26 mouse cellular contexts compared by ENCODE assay signal in genomic region chr1:189440741-189441140, GRCm38 (mm10). TPM values are rescaled to one million over a fixed set of nuclear protein-coding genes. Genes with fewer than 3 reads are reported as not detected.
DNase-seq lines count a peak whose midpoint lies in the region; ATAC-seq and TF ChIP-seq lines count a peak whose summit lies in the region.
"Had no signal": no experiment of that assay in that cellular context is flagged by ENCODE, and none has a peak within 500 bp of the region (broad histone marks: within the 10 kb centered on the region; RNA-seq: fewer than 3 reads in every experiment).

No protein-coding gene starts in this region.

- no peak overlapping the region for H3K4me3 ChIP-seq in forebrain, postnatal 0 days (ENCODE audit: low read depth, low read length)
- H3K4me3 ChIP-seq in forebrain, embryonic 11.5 days (ENCODE audit: low read depth, low read length) = no peak overlapping the region
- no peak overlapping the region for H3K4me3 ChIP-seq in midbrain, embryonic 14.5 days (replicated peaks; ENCODE audit: low read depth, low read length)
- H3K4me3 ChIP-seq: embryonic facial prominence, embryonic 13.5 days; embryonic facial prominence, embryonic 15.5 days; erythroblast, embryonic 14.5 days; forebrain, embryonic 10.5 days; forebrain, embryonic 13.5 days; forebrain, embryonic 15.5 days had no signal

- no peak overlapping the region for H3K4me2 ChIP-seq in forebrain, postnatal 0 days (ENCODE audit: low read depth)
- H3K4me2 ChIP-seq in forebrain, embryonic 11.5 days (ENCODE audit: low read depth, low read length, severe bottlenecking) = no peak overlapping the region
- H3K4me2 ChIP-seq in midbrain, embryonic 14.5 days (ENCODE audit: low read length) = no peak overlapping the region
- H3K4me2 ChIP-seq: embryonic facial prominence, embryonic 13.5 days; embryonic facial prominence, embryonic 15.5 days; forebrain, embryonic 13.5 days; forebrain, embryonic 15.5 days had no signal

- TF ChIP-seq CTCF in forebrain, postnatal 0 days (IDR thresholded peaks at IDR 0.05; ENCODE audit: low read depth) = no peak

- 0 out of 2 replicates have a peak overlapping the region, but pooled peaks have one; percentile 29 for H3K27ac ChIP-seq in forebrain, postnatal 0 days (ENCODE audit: low read depth, low read length)
- H3K27ac ChIP-seq in forebrain, embryonic 11.5 days (ENCODE audit: low read depth, low read length) = no peak overlapping the region
- no peak overlapping the region for H3K27ac ChIP-seq in midbrain, embryonic 14.5 days (replicated peaks; ENCODE audit: low read depth, low read length)
- H3K27ac ChIP-seq: embryonic facial prominence, embryonic 13.5 days; embryonic facial prominence, embryonic 15.5 days; forebrain, embryonic 10.5 days; forebrain, embryonic 13.5 days; forebrain, embryonic 15.5 days had no signal

- no peak for DNase-seq in forebrain, postnatal 0 days
- no peak for DNase-seq in forebrain, embryonic 11.5 days (ENCODE audit: low spot score)
- peak; percentile 16 for DNase-seq in testis, postnatal 10 days (ENCODE audit: low spot score)
- DNase-seq in testis, postnatal 14 days (ENCODE audit: low spot score) = no peak
- no peak for DNase-seq in midbrain, embryonic 14.5 days
- DNase-seq: adrenal gland, adult 2 months; adrenal gland, postnatal 10 days; adrenal gland, postnatal 25 days; B cell, adult 2 months; cerebellum, adult 11 months; cerebellum, adult 18-20 months; cerebellum, adult 8-10 months; cerebellum, adult 9-11 months; cerebellum, postnatal 14 days; cerebellum, postnatal 36 days; embryo, embryonic 11 days had no signal

- WGBS in forebrain, postnatal 0 days = 86% methylated on average over 9 of the region's 9 CpGs
- 89% methylated on average over 9 of the region's 9 CpGs for WGBS in forebrain, embryonic 11.5 days
- WGBS in midbrain, embryonic 14.5 days = 79% methylated on average over 9 of the region's 9 CpGs

- no peaks in the 10 kb centered on the region for H3K27me3 ChIP-seq in forebrain, postnatal 0 days (ENCODE audit: insufficient read depth, low read length)
- H3K27me3 ChIP-seq in forebrain, embryonic 11.5 days (ENCODE audit: control insufficient read depth, insufficient read depth, low read length) = no peaks in the 10 kb centered on the region
- H3K27me3 ChIP-seq in midbrain, embryonic 14.5 days (ENCODE audit: control insufficient read depth, insufficient read depth, low read length) = no peaks in the 10 kb centered on the region
- H3K27me3 ChIP-seq: CH12.LX; embryonic facial prominence, embryonic 13.5 days; embryonic facial prominence, embryonic 15.5 days; forebrain, embryonic 13.5 days; forebrain, embryonic 15.5 days had no signal

- ATAC-seq in forebrain, postnatal 0 days = no peak; the same call in 1 of the 2 replicates
- ATAC-seq in forebrain, embryonic 11.5 days (replicated peaks; ENCODE audit: low FRiP score) = no peak
- no peak for ATAC-seq in midbrain, embryonic 14.5 days (ENCODE audit: low FRiP score, low TSS enrichment)
- ATAC-seq: CD4-positive, CD25-positive, alpha-beta regulatory T cell, adult 4 months; forebrain, embryonic 13.5 days; forebrain, embryonic 15.5 days had no signal

- no peaks in the 10 kb centered on the region for H3K9me3 ChIP-seq in forebrain, postnatal 0 days (ENCODE audit: low read length)
- no peaks in the 10 kb centered on the region for H3K9me3 ChIP-seq in forebrain, embryonic 11.5 days (ENCODE audit: control insufficient read depth, low read length)
- H3K9me3 ChIP-seq in midbrain, embryonic 14.5 days (ENCODE audit: control insufficient read depth, low read length) = no peaks in the 10 kb centered on the region
- H3K9me3 ChIP-seq: embryonic facial prominence, embryonic 13.5 days; embryonic facial prominence, embryonic 15.5 days; forebrain, embryonic 10.5 days; forebrain, embryonic 13.5 days; forebrain, embryonic 15.5 days had no signal

- no peak overlapping the region for H3K9ac ChIP-seq in forebrain, postnatal 0 days
- H3K9ac ChIP-seq in forebrain, embryonic 11.5 days (ENCODE audit: low read length) = no peak overlapping the region
- no peak overlapping the region for H3K9ac ChIP-seq in midbrain, embryonic 14.5 days (replicated peaks; ENCODE audit: low read length)
- H3K9ac ChIP-seq: embryonic facial prominence, embryonic 13.5 days; embryonic facial prominence, embryonic 15.5 days; forebrain, embryonic 13.5 days; forebrain, embryonic 15.5 days had no signal

- H3K36me3 ChIP-seq in forebrain, postnatal 0 days (ENCODE audit: insufficient read depth) = no peaks in the 10 kb centered on the region
- no peaks in the 10 kb centered on the region for H3K36me3 ChIP-seq in forebrain, embryonic 11.5 days (ENCODE audit: control insufficient read depth, insufficient read depth, low read length)
- H3K36me3 ChIP-seq in midbrain, embryonic 14.5 days (ENCODE audit: control insufficient read depth, insufficient read depth, low read length) = no peaks in the 10 kb centered on the region
- H3K36me3 ChIP-seq: embryonic facial prominence, embryonic 13.5 days; embryonic facial prominence, embryonic 15.5 days; forebrain, embryonic 10.5 days; forebrain, embryonic 15.5 days; G1E had no signal

- no peaks in the 10 kb centered on the region for H3K4me1 ChIP-seq in forebrain, postnatal 0 days (ENCODE audit: insufficient read depth)
- no peaks in the 10 kb centered on the region for H3K4me1 ChIP-seq in forebrain, embryonic 11.5 days (replicated peaks; ENCODE audit: control insufficient read depth, insufficient read depth, low read length)
- no peaks in the 10 kb centered on the region for H3K4me1 ChIP-seq in midbrain, embryonic 14.5 days (ENCODE audit: control insufficient read depth, insufficient read depth, low read length)
- H3K4me1 ChIP-seq: forebrain, embryonic 10.5 days; forebrain, embryonic 13.5 days; forebrain, embryonic 15.5 days had no signal

RNA-seq across cellular contexts. Expression of gene Kcnk2, which starts 38.7 kb away (rescaled TPM):
- total RNA-seq in forebrain, postnatal 0 days (2014; rRNA removed) = 19.2 and 20.9 TPM in 2 replicates
- polyA plus RNA-seq in forebrain, postnatal 0 days (2015; fragmentation: Nextera tagmentation; extraction: Ambion mirVana) = 15.4 and 22.0 TPM in 2 replicates
- 5.8 and 6.5 TPM in 2 replicates for polyA plus RNA-seq in forebrain, embryonic 11.5 days (2014; fragmentation: Nextera tagmentation; extraction: Ambion mirVana)
- polyA plus RNA-seq in midbrain, embryonic 14.5 days (2014; fragmentation: Nextera tagmentation; extraction: Ambion mirVana) = 19.4 and 23.8 TPM in 2 replicates
- total RNA-seq: CH12.LX; common myeloid progenitor, adult 5-6 weeks had no signal
- polyA plus RNA-seq: CD4-positive, CD25-positive, alpha-beta regulatory T cell, adult 4 months; erythroblast, embryonic 14.5 days; G1E had no signal
